Mouse (Mus musculus) frontal cortex, adult (tissue): ENCODE measurements at regions not wholly inside any gene's neighbourhood (a gene's known extent, or its start where the extent isn't known, plus 50 kb on each side); places are given as distances from the start of the nearest gene placed in this dataset.

Experiments
- ATAC-seq: cut with Nextera tagmentation; 2 replicates; pipeline ENCODE4 v1.9.2; 2017; ENCODE audit warnings: mild to moderate bottlenecking, moderate library complexity, mixed read lengths; ENCODE audit not compliant: low TSS enrichment

DNA sequence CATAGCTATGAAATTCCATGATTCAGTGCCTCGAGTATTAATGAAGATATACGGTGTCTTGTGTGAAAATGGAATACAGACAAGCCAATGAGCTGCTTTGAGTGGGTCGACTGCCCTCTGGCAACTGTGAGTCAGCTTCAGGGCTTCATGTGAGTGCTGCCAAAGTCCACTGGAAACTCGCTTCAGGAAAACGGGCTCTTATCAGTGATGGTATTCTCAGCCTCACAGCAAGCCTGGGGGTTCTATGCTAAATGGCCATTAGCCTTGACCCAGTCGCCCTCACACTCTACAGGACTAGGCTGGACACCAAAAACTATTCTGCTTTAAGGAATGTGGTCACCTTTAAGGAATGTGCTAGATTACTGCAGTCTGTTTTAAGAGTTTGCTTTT lies 477.8 kb downstream of the Efnb2 start:
- no peak for ATAC-seq

DNA sequence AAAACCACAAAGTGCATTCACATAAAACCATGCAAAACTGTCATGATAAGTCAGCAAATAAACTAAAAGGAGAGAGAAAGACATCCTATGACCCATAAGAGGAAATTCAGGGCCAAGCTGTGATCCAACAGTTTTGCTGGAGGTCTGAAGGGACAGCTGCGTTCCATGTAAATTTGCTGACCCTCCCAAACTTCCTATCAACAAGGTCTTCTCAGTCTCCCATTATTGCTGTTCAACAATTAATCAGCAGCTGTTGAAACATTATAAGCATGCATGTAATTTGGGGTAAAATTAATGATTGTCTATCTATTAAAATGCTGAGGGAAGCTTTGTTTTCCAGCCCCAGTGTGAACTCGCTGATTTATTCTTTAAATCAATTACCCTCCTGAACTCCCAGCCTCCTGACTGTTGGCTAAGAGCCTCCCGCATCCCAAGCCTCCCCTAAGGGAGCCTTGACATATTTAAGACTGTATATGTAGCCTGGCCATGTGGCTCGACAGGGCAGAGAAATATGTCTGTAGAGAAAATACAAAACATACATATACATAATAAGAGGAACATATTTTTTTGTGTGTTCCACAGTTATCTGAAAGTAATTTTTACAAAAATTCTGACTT lies 478.3 kb downstream of the Efnb2 start:
- ATAC-seq, result no peak

DNA sequence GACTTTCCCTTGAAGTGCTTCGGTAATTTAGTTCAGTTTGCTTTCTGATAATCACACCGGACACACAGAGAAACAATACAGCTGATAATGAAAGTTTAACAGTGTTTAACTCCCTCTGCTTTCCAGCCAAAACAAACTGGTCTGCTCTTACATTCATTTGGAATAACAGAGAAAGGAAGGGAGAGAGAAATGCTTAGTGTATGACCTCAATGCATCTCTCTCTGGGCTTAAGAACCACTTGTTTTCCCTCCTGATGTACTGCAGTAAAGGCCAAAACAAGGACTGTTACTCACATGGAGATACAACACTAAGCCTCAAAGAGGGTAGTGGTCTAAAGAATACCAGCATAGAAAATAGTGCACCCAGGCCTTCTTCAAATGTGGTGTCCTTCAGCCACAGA lies 478.9 kb downstream of the Efnb2 start:
- ATAC-seq, result no peak

- no peak for ATAC-seq
These were observed 486.8 kb downstream of the Efnb2 start for GRCm38 (mm10) chr8:8174286-8174685.

GRCm38 (mm10) chr8:8168674-8169073 lies 492.4 kb downstream of the Efnb2 start:
- ATAC-seq, result no peak

DNA sequence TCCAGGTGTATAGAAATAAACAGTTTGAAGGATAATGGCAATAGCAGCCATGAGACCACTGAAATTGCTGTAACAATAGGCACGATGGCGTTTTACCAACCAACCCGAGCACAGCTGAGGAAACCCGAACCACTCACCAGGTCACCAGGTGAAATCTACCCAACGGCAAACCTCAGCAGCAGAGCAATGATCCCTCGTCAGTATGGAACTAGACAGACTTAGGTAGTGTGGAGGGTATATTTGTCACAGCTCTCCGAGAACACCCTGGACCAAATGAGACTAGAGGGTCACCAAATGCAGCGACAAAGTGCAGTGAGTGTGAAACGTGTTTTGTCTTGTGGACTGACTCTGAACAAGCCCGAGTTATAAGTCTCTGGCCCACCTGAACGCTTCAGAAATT lies 492.8 kb downstream of the Efnb2 start:
- no peak for ATAC-seq

DNA sequence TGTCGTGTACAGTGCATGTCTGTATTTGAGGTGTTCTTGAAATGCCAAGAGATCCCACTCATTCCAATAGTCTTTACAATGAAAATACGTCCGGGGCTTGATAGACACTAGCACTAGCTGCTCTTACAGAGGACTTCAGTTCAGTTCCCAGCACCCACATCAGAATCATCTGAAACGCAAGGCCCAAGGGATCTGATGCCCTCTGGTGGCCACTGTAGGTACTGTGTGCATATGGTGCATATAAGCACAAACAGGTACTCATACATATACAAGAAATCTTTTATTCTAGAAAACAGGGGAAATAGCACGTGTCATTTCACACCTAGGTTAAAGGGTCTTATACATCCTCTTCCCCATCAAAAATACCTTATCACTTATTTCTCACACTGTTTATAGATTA lies 513.5 kb downstream of the Efnb2 start:
- no peak for ATAC-seq

DNA sequence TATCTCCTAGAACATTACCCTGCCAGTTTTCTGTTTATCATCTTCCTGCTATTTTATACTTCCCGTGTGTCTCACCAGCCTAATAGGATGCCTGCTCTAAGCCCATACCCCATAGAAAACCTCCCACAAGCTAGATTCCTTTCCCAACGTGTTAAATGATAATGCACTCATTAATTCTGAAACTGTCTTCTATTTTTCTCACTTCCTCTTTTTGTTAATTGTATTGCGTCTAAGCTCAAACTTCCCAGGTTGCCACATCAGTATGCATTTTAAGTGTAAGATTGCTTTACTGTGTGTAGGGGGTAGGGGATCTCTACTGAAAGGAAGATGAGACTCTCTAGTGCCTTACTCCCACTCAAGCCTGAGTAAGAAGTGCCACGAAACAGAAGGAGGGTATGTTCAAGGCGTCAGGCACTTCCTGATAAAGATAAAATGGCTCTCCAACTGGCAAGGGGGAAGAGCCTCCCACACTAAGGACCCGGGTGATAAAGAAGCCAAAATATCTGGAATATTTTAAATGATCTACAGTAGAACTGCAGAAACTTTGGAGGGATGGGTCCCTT lies 518.0 kb downstream of the Efnb2 start:
- ATAC-seq, result peak; percentile 96

GRCm38 (mm10) chr8:8142461-8142860 lies 518.6 kb downstream of the Efnb2 start:
- no peak for ATAC-seq

- ATAC-seq, result no peak
These were observed 521.3 kb downstream of the Efnb2 start for GRCm38 (mm10) chr8:8139720-8140119.

GRCm38 (mm10) chr8:8133001-8133785 lies 527.8 kb downstream of the Efnb2 start:
- peak; percentile 87 for ATAC-seq

DNA sequence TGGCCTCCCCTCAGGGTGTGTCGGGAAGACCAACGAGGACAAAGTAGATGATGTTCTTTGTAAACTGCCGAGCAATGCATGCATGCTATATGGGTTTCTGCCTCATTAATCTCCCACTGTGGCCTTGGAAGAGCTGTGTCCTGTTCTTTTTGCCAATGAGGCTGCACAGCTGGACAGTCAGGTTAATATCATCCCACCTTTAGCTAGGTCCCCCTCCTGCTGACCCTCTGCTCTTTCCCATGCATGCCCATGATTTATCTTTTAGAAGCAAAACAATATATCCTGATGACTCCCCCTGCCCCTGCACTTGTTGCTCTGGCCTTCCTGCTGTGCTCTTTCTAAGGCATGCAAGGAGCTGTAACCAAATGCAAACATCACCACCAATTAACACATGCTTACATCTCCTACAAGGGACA lies 529.1 kb downstream of the Efnb2 start:
- no peak for ATAC-seq

DNA sequence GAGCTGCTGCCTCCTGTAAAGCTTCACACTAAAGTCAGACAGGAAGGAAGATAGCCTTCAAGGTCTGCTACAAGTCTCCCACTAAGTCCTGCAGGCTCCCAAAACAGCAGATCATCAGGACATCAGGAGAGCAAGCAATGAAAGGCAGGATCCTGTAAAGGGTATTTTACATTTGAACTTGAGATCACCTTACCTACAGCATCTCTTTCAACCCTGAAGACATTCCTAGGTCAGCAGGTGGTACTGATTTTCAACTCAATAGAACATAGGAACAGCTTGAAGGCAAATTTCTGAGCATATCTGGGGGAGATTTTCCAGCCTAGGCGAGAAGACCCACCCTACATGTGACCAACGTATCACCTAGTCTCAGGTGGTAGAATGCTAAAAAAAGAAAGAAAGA lies 530.2 kb downstream of the Efnb2 start:
- no peak for ATAC-seq

DNA sequence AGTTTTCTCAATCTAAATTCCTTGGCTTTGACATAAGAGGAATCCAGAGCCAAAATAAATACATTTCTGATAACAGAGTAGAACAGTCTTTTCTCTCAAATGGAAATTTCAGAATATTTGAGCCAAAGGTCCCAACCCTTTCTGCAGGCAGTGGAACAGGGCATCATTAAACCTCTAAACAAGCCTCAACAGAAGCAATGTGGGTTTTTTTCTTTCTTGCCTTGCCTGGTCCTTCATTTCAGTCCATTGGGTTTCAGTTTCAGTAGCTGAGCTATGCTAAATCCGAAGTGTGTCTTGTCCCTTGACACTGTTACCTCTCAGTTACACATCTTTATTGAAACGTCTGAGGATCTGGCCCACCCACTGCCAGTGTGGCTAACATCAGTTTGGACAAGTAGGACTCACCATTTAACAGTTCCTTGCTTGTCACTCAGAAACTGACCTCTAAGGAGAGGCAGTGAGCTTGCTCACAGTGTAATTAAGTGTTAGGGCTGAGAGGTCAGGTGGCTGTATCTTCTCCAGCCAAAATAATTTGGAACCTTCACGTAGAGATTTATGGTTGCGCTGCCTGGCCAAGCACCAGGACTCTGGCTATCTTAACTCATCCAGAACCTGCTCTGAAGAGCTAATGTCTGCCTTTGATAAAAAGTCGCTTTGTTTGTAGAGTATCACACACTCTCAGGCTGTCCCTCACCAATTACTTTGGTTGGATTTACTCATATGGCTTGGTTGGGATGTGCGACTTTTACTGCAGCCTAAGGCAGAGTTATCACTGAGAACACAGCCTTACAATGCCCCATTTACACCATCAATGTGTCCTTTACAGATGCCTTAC lies 545.2 kb downstream of the Efnb2 start:
- ATAC-seq, result no peak

GRCm38 (mm10) chr8:8114604-8115003 lies 546.4 kb downstream of the Efnb2 start:
- no peak for ATAC-seq

- ATAC-seq, result no peak
These were observed 551.2 kb downstream of the Efnb2 start for GRCm38 (mm10) chr8:8109785-8110350.

DNA sequence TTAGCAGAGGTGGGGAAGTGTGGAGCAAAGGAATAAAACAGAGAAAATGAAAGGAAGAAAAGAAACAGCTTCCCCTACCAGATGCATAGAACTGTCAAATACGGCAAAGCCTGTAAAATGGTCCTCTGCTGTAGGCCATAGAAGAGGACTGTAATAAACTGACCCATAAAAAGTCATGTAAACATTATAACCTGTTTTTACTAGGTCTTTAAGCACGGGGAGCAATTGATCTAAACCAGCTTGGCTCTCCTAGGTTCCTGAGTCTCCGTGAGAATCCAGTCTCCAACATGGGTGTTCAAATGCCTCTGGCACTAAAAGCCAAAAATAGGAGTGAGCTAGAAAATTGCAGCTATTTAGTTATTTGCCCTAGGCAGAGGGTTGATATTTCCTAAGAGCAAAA lies 557.5 kb downstream of the Efnb2 start:
- ATAC-seq, result no peak

GRCm38 (mm10) chr8:8102010-8102727 lies 558.9 kb downstream of the Efnb2 start:
- ATAC-seq, result no peak; the same call in 1 of the 2 replicates

DNA sequence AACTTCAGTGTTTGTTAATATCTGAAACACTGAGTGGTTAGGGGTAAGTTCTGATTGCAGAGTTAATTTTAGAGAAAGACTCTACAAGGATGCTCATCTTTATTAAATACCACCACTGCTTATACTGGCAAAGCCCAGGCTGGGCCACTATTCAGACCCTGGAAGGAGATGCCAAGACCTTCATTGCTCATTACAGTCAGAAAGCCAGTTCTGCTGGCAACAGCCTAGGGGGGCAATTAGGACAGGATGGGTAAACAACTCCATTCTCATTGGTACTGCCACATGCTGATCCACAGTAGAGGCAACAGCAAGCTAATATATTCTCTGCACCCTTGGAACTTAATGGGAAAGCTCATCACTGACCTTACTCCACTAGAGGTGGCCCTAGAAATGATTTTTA lies 568.5 kb downstream of the Efnb2 start:
- no peak for ATAC-seq

GRCm38 (mm10) chr8:8084652-8085051 lies 576.4 kb downstream of the Efnb2 start:
- peak; percentile 99 for ATAC-seq

DNA sequence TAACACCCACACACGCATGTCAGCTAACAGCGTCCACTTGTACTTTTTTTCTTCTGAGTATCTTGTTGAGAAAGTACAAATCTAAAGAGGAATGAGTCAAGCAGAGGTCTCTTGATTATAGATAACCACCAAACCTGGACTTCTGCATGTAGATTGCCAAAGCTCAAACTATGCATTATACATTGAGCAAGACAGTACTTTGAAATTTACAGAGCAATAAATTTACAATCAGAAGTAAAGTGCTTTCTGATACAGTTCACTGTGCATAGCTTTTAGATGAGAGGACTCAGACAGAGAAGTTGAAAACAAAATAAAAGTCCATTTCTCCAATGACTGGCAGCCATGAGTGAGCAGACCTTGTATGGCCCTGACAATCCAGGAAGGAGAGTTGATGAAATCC lies 597.0 kb downstream of the Efnb2 start:
- ATAC-seq, result no peak
